Mouse (Mus musculus): ENCODE measurements around the gene Olfr1037. TPM values are rescaled to one million over a fixed set of nuclear protein-coding genes. Genes with fewer than 3 reads are reported as not detected.

The Olfr1037 gene
- 0.15 TPM for polyA plus RNA-seq (2014; fragmentation: Illumina TruSeq; extraction: RNeasy Lipid Tissue Mini Kit (QIAGEN cat#74804); ENCODE audit: low read depth, low replicate concordance)

GRCm38 (mm10) chr2:86087285-86087684 lies at the start of gene Olfr1037:
Olfr1037 (minus strand) TSS chr2:86087385.

DNA sequence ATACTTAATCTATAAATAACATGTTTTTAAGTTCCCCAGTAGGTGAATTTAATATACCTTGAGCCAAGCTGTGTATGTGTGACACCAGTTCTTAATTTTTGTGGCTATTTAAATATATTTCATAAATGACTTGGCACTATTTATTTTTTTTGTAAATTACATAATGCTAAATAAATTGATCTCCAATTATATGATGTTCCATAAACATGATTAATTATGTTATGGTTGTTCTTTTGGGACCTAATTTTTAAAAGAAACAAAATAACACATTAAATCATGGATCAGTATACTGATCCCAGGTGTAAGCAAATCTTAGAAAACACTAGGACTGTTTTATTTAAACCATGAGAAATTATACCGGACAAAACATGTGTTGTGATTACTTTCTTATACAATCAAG lies 48.6 kb upstream of the Olfr1037 start, which contains the start of gene Olfr1039:
Gene Olfr1039 (minus strand): TSS at position 101 of the 400 bp plus-strand sequence.

DNA sequence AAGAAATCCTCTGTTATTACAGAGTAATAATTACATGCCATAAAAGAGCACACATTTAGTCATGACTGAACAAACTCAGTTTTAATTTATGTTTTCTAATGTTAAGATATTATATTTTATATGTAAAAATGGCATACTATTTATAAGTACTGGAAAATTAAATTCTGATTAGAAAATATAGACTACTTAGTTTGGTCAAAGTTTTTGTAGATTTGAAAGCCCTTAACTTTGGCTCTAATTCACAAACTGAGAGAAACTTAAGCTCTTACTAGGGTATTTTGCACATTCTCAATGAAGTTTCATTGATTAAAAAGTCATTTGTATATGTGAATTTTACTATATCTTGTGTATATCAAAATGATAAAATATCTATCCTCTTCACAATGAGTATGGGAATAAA lies 13.5 kb downstream of the Olfr1037 start, which contains the start of gene Olfr1036:
Gene Olfr1036 (plus strand): TSS at position 301 of the 400 bp plus-strand sequence.

DNA sequence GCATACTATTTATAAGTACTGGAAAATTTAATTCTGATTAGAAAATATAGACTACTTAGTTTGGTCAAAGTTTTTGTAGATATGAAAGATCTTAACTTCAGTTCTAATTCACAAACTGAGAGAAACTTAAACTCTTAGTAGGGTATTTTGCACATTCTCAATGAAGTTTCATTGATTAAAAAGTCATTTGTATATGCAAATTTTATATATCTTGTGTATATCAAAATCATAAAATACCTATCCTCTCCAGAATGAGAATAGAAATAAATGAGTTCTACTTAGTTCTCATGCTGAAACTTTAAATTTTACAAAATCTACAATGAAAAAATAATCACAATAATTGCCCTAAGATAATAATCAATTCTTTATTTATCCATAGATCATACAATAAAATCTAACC lies 41.6 kb downstream of the Olfr1037 start, which contains the start of gene Olfr1034:
Gene Olfr1034 (plus strand): TSS at position 301 of the 400 bp plus-strand sequence.

Other genes with a start within 250 kb of the Olfr1037 start
- gene Olfr1019, start 241.9 kb downstream of the Olfr1037 start, polyA plus RNA-seq (2014; fragmentation: Illumina TruSeq; extraction: RNeasy Lipid Tissue Mini Kit (QIAGEN cat#74804); ENCODE audit: low read depth, low replicate concordance), result not detected
- not detected for gene Olfr1020, start 240.4 kb downstream of the Olfr1037 start, polyA plus RNA-seq (2014; fragmentation: Illumina TruSeq; extraction: RNeasy Lipid Tissue Mini Kit (QIAGEN cat#74804); ENCODE audit: low read depth, low replicate concordance)
- gene Olfr1022, start 218.8 kb downstream of the Olfr1037 start, polyA plus RNA-seq (2014; fragmentation: Illumina TruSeq; extraction: RNeasy Lipid Tissue Mini Kit (QIAGEN cat#74804); ENCODE audit: low read depth, low replicate concordance), result not detected
- gene Olfr1023, start 201.7 kb downstream of the Olfr1037 start, polyA plus RNA-seq (2014; fragmentation: Illumina TruSeq; extraction: RNeasy Lipid Tissue Mini Kit (QIAGEN cat#74804); ENCODE audit: low read depth, low replicate concordance), result not detected
- gene Olfr1024, start 182.3 kb downstream of the Olfr1037 start, polyA plus RNA-seq (2014; fragmentation: Illumina TruSeq; extraction: RNeasy Lipid Tissue Mini Kit (QIAGEN cat#74804); ENCODE audit: low read depth, low replicate concordance), result not detected
- not detected for gene Olfr1025-ps1, start 172.2 kb downstream of the Olfr1037 start, polyA plus RNA-seq (2014; fragmentation: Illumina TruSeq; extraction: RNeasy Lipid Tissue Mini Kit (QIAGEN cat#74804); ENCODE audit: low read depth, low replicate concordance)
- not detected for gene Olfr1026, start 165.8 kb downstream of the Olfr1037 start, polyA plus RNA-seq (2014; fragmentation: Illumina TruSeq; extraction: RNeasy Lipid Tissue Mini Kit (QIAGEN cat#74804); ENCODE audit: low read depth, low replicate concordance)
- not detected for gene Olfr1028, start 136.9 kb downstream of the Olfr1037 start, polyA plus RNA-seq (2014; fragmentation: Illumina TruSeq; extraction: RNeasy Lipid Tissue Mini Kit (QIAGEN cat#74804); ENCODE audit: low read depth, low replicate concordance)
- gene Olfr1029, start 113.5 kb downstream of the Olfr1037 start, polyA plus RNA-seq (2014; fragmentation: Illumina TruSeq; extraction: RNeasy Lipid Tissue Mini Kit (QIAGEN cat#74804); ENCODE audit: low read depth, low replicate concordance), result 0.35 TPM
- not detected for gene Olfr1030, start 108.1 kb downstream of the Olfr1037 start, polyA plus RNA-seq (2014; fragmentation: Illumina TruSeq; extraction: RNeasy Lipid Tissue Mini Kit (QIAGEN cat#74804); ENCODE audit: low read depth, low replicate concordance)
- not detected for gene Olfr1031, start 97.1 kb downstream of the Olfr1037 start, polyA plus RNA-seq (2014; fragmentation: Illumina TruSeq; extraction: RNeasy Lipid Tissue Mini Kit (QIAGEN cat#74804); ENCODE audit: low read depth, low replicate concordance)
- gene Olfr1032, start 81.8 kb downstream of the Olfr1037 start, polyA plus RNA-seq (2014; fragmentation: Illumina TruSeq; extraction: RNeasy Lipid Tissue Mini Kit (QIAGEN cat#74804); ENCODE audit: low read depth, low replicate concordance), result not detected
- gene Olfr1033, start 66.8 kb downstream of the Olfr1037 start, polyA plus RNA-seq (2014; fragmentation: Illumina TruSeq; extraction: RNeasy Lipid Tissue Mini Kit (QIAGEN cat#74804); ENCODE audit: low read depth, low replicate concordance), result 1.5 TPM
- 0.11 TPM for gene Olfr1034, start 41.5 kb downstream of the Olfr1037 start, polyA plus RNA-seq (2014; fragmentation: Illumina TruSeq; extraction: RNeasy Lipid Tissue Mini Kit (QIAGEN cat#74804); ENCODE audit: low read depth, low replicate concordance)
- not detected for gene Olfr1036, start 13.4 kb downstream of the Olfr1037 start, polyA plus RNA-seq (2014; fragmentation: Illumina TruSeq; extraction: RNeasy Lipid Tissue Mini Kit (QIAGEN cat#74804); ENCODE audit: low read depth, low replicate concordance)
- gene Olfr1039, start 48.5 kb upstream of the Olfr1037 start, polyA plus RNA-seq (2014; fragmentation: Illumina TruSeq; extraction: RNeasy Lipid Tissue Mini Kit (QIAGEN cat#74804); ENCODE audit: low read depth, low replicate concordance), result not detected
- not detected for gene Olfr1040, start 59.3 kb upstream of the Olfr1037 start, polyA plus RNA-seq (2014; fragmentation: Illumina TruSeq; extraction: RNeasy Lipid Tissue Mini Kit (QIAGEN cat#74804); ENCODE audit: low read depth, low replicate concordance)
- gene Olfr1042, start 74.5 kb upstream of the Olfr1037 start, polyA plus RNA-seq (2014; fragmentation: Illumina TruSeq; extraction: RNeasy Lipid Tissue Mini Kit (QIAGEN cat#74804); ENCODE audit: low read depth, low replicate concordance), result not detected
- not detected for gene Olfr1043, start 80.1 kb upstream of the Olfr1037 start, polyA plus RNA-seq (2014; fragmentation: Illumina TruSeq; extraction: RNeasy Lipid Tissue Mini Kit (QIAGEN cat#74804); ENCODE audit: low read depth, low replicate concordance)
- gene Olfr1044, start 90.4 kb upstream of the Olfr1037 start, polyA plus RNA-seq (2014; fragmentation: Illumina TruSeq; extraction: RNeasy Lipid Tissue Mini Kit (QIAGEN cat#74804); ENCODE audit: low read depth, low replicate concordance), result not detected
- not detected for gene Olfr52, start 98.3 kb upstream of the Olfr1037 start, polyA plus RNA-seq (2014; fragmentation: Illumina TruSeq; extraction: RNeasy Lipid Tissue Mini Kit (QIAGEN cat#74804); ENCODE audit: low read depth, low replicate concordance)
- gene Olfr1045, start 115.6 kb upstream of the Olfr1037 start, polyA plus RNA-seq (2014; fragmentation: Illumina TruSeq; extraction: RNeasy Lipid Tissue Mini Kit (QIAGEN cat#74804); ENCODE audit: low read depth, low replicate concordance), result not detected
- gene Olfr1046, start 131.9 kb upstream of the Olfr1037 start, polyA plus RNA-seq (2014; fragmentation: Illumina TruSeq; extraction: RNeasy Lipid Tissue Mini Kit (QIAGEN cat#74804); ENCODE audit: low read depth, low replicate concordance), result not detected
- gene Olfr1047, start 144.0 kb upstream of the Olfr1037 start, polyA plus RNA-seq (2014; fragmentation: Illumina TruSeq; extraction: RNeasy Lipid Tissue Mini Kit (QIAGEN cat#74804); ENCODE audit: low read depth, low replicate concordance), result not detected
- gene Olfr1048, start 152.9 kb upstream of the Olfr1037 start, polyA plus RNA-seq (2014; fragmentation: Illumina TruSeq; extraction: RNeasy Lipid Tissue Mini Kit (QIAGEN cat#74804); ENCODE audit: low read depth, low replicate concordance), result not detected
- not detected for gene Olfr1049, start 170.9 kb upstream of the Olfr1037 start, polyA plus RNA-seq (2014; fragmentation: Illumina TruSeq; extraction: RNeasy Lipid Tissue Mini Kit (QIAGEN cat#74804); ENCODE audit: low read depth, low replicate concordance)
- not detected for gene Olfr1051, start 191.7 kb upstream of the Olfr1037 start, polyA plus RNA-seq (2014; fragmentation: Illumina TruSeq; extraction: RNeasy Lipid Tissue Mini Kit (QIAGEN cat#74804); ENCODE audit: low read depth, low replicate concordance)
- not detected for gene Olfr1052, start 205.1 kb upstream of the Olfr1037 start, polyA plus RNA-seq (2014; fragmentation: Illumina TruSeq; extraction: RNeasy Lipid Tissue Mini Kit (QIAGEN cat#74804); ENCODE audit: low read depth, low replicate concordance)
- gene Olfr1053, start 227.9 kb upstream of the Olfr1037 start, polyA plus RNA-seq (2014; fragmentation: Illumina TruSeq; extraction: RNeasy Lipid Tissue Mini Kit (QIAGEN cat#74804); ENCODE audit: low read depth, low replicate concordance), result not detected
- gene Olfr1054, start 248.0 kb upstream of the Olfr1037 start, polyA plus RNA-seq (2014; fragmentation: Illumina TruSeq; extraction: RNeasy Lipid Tissue Mini Kit (QIAGEN cat#74804); ENCODE audit: low read depth, low replicate concordance), result not detected

Measured in testis, adult 10 weeks (tissue).